Mouse (Mus musculus): ENCODE measurements around the gene Gck. TPM values are rescaled to one million over a fixed set of nuclear protein-coding genes. Genes with fewer than 3 reads are reported as not detected.

Gene Gck
- polyA plus RNA-seq, 1 experiment: 6.4 TPM

- no peak for DNase-seq (ENCODE audit: low read depth)
- TF ChIP-seq POLR2A (IDR thresholded peaks at IDR 0.05; ENCODE audit: borderline replicate concordance, extremely low read depth, insufficient read depth, insufficient read length, poor library complexity, severe bottlenecking): no peak
- TF ChIP-seq CTCF (IDR thresholded peaks at IDR 0.05; ENCODE audit: borderline replicate concordance, extremely low read depth, insufficient read depth, insufficient read length): no peak
These were observed 25.2 kb downstream of the Gck start for GRCm38 (mm10) chr11:5924699-5925098.

GRCm38 (mm10) chr11:5920323-5920960 lies 29.4 kb downstream of the Gck start:
- TF ChIP-seq POLR2A (IDR thresholded peaks at IDR 0.05; ENCODE audit: borderline replicate concordance, extremely low read depth, insufficient read depth, insufficient read length, poor library complexity, severe bottlenecking) (no peak), CTCF (IDR thresholded peaks at IDR 0.05; ENCODE audit: borderline replicate concordance, extremely low read depth, insufficient read depth, insufficient read length) (no peak)
- no peak for DNase-seq (ENCODE audit: low read depth)

- no peak for DNase-seq (ENCODE audit: low read depth)
- no peak for TF ChIP-seq POLR2A (IDR thresholded peaks at IDR 0.05; ENCODE audit: borderline replicate concordance, extremely low read depth, insufficient read depth, insufficient read length, poor library complexity, severe bottlenecking)
These were observed 30.3 kb downstream of the Gck start for GRCm38 (mm10) chr11:5919606-5920005.

GRCm38 (mm10) chr11:5918111-5918510 lies 31.8 kb downstream of the Gck start:
- DNase-seq (ENCODE audit: low read depth): no peak
- TF ChIP-seq CTCF (IDR thresholded peaks at IDR 0.05; ENCODE audit: borderline replicate concordance, extremely low read depth, insufficient read depth, insufficient read length) (no peak), POLR2A (IDR thresholded peaks at IDR 0.05; ENCODE audit: borderline replicate concordance, extremely low read depth, insufficient read depth, insufficient read length, poor library complexity, severe bottlenecking) (no peak)

- no peak for DNase-seq (ENCODE audit: low read depth)
- TF ChIP-seq POLR2A (IDR thresholded peaks at IDR 0.05; ENCODE audit: borderline replicate concordance, extremely low read depth, insufficient read depth, insufficient read length, poor library complexity, severe bottlenecking) (no peak), CTCF (IDR thresholded peaks at IDR 0.05; ENCODE audit: borderline replicate concordance, extremely low read depth, insufficient read depth, insufficient read length) (no peak)
These were observed 33.7 kb downstream of the Gck start for GRCm38 (mm10) chr11:5916178-5916548.

- DNase-seq (ENCODE audit: low read depth): no peak
- TF ChIP-seq CTCF (IDR thresholded peaks at IDR 0.05; ENCODE audit: borderline replicate concordance, extremely low read depth, insufficient read depth, insufficient read length): no peak
- no peak for TF ChIP-seq POLR2A (IDR thresholded peaks at IDR 0.05; ENCODE audit: borderline replicate concordance, extremely low read depth, insufficient read depth, insufficient read length, poor library complexity, severe bottlenecking)
These were observed 34.3 kb downstream of the Gck start for GRCm38 (mm10) chr11:5915429-5916177.

- TF ChIP-seq POLR2A (IDR thresholded peaks at IDR 0.05; ENCODE audit: borderline replicate concordance, extremely low read depth, insufficient read depth, insufficient read length, poor library complexity, severe bottlenecking) (no peak), CTCF (IDR thresholded peaks at IDR 0.05; ENCODE audit: borderline replicate concordance, extremely low read depth, insufficient read depth, insufficient read length) (no peak)
- DNase-seq (ENCODE audit: low read depth): no peak
These were observed 34.9 kb downstream of the Gck start for GRCm38 (mm10) chr11:5914940-5915339.

GRCm38 (mm10) chr11:5913936-5914335 lies 35.9 kb downstream of the Gck start:
- TF ChIP-seq POLR2A (IDR thresholded peaks at IDR 0.05; ENCODE audit: borderline replicate concordance, extremely low read depth, insufficient read depth, insufficient read length, poor library complexity, severe bottlenecking) (no peak), CTCF (IDR thresholded peaks at IDR 0.05; ENCODE audit: borderline replicate concordance, extremely low read depth, insufficient read depth, insufficient read length) (no peak)
- no peak for DNase-seq (ENCODE audit: low read depth)

GRCm38 (mm10) chr11:5913256-5913655 lies 36.6 kb downstream of the Gck start:
- TF ChIP-seq POLR2A (IDR thresholded peaks at IDR 0.05; ENCODE audit: borderline replicate concordance, extremely low read depth, insufficient read depth, insufficient read length, poor library complexity, severe bottlenecking) (no peak), CTCF (IDR thresholded peaks at IDR 0.05; ENCODE audit: borderline replicate concordance, extremely low read depth, insufficient read depth, insufficient read length) (no peak)
- DNase-seq (ENCODE audit: low read depth): no peak

GRCm38 (mm10) chr11:5912635-5913034 lies 37.2 kb downstream of the Gck start:
- TF ChIP-seq POLR2A (IDR thresholded peaks at IDR 0.05; ENCODE audit: borderline replicate concordance, extremely low read depth, insufficient read depth, insufficient read length, poor library complexity, severe bottlenecking) (no peak), CTCF (IDR thresholded peaks at IDR 0.05; ENCODE audit: borderline replicate concordance, extremely low read depth, insufficient read depth, insufficient read length) (peak; percentile 76)
- peak; percentile 63 for DNase-seq (ENCODE audit: low read depth)

- TF ChIP-seq POLR2A (IDR thresholded peaks at IDR 0.05; ENCODE audit: borderline replicate concordance, extremely low read depth, insufficient read depth, insufficient read length, poor library complexity, severe bottlenecking) (no peak), CTCF (IDR thresholded peaks at IDR 0.05; ENCODE audit: borderline replicate concordance, extremely low read depth, insufficient read depth, insufficient read length) (no peak)
- DNase-seq (ENCODE audit: low read depth): no peak
These were observed 41.2 kb downstream of the Gck start for GRCm38 (mm10) chr11:5908642-5909041.

- TF ChIP-seq CTCF (IDR thresholded peaks at IDR 0.05; ENCODE audit: borderline replicate concordance, extremely low read depth, insufficient read depth, insufficient read length) (no peak), POLR2A (IDR thresholded peaks at IDR 0.05; ENCODE audit: borderline replicate concordance, extremely low read depth, insufficient read depth, insufficient read length, poor library complexity, severe bottlenecking) (no peak)
- no peak for DNase-seq (ENCODE audit: low read depth)
These were observed 42.8 kb downstream of the Gck start for GRCm38 (mm10) chr11:5907096-5907495.

All from brain, embryonic 14.5 days (tissue).